Mouse (Mus musculus) kidney, adult 9 months (tissue): ENCODE results near the gene Lin7c.

Experiments used
- DNase-seq: peaks from one replicate; pipeline ENCODE4 v3.0.0; 2022

Lin7c gene

GRCm38 (mm10) chr2:109942810-109943570 is 52.3 kb downstream of the Lin7c start:
- no peak for DNase-seq

DNA sequence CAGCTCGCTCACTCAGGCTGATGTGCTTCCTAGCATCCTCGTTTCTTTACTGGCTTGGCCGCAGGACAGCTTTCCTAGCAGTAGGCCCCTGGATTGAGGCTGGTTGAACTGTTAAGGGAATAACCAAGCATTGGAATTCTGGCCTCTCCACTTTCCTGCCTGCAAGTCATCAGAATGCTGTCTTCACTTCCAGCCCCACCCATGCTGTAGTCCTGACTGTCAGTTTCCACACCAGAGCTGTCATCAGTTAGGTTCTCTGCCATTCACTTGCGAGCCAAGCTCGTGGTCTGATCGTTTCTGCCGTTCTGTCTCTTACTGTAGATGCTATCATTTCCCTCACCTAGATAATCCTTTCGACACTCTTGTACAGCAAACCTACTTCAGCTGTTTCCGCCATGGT is 54.3 kb downstream of the Lin7c start:
- DNase-seq = no peak

- DNase-seq = no peak
Measured at GRCm38 (mm10) chr2:109945532-109945931, 54.9 kb downstream of the Lin7c start.

DNA sequence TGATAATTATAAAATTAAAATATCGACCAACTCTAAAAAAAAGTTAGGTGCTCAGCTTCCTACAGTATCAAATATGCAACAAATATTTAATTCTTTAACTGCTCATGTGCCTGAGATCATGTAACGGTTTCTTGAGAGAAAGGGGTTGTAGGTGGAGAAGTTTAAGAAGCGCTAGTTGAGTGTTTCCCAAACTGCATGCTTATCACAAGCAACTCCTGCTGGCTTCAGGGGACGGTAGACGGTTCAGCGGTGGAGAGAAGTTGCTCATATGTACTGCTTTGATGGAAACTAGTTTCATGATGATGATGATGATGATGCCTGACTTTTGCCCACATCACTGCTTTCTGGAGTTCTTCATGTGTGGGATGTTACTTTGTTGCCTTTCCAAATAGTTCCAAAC is 55.8 kb downstream of the Lin7c start:
- DNase-seq = no peak

DNA sequence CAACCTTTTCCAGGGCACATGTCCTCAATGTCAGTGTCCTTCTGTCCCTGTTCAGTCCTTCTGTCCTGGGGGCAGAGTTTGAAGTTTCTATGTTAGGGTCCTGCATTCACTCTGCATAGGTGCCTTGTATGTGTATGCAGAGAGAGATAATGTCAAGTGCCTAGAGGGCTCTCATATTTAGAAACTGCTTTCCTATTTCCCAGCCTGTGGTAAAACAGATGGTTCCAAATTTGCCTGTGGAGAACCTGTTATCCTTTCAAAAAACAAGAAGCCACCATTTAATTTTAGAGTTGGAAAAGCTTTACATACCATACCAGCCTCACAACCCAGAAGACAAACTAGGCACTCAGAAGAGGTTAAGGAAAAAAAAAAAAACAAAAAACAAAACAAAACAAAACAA is 58.9 kb downstream of the Lin7c start:
- no peak for DNase-seq

GRCm38 (mm10) chr2:109950311-109950710 is 59.7 kb downstream of the Lin7c start:
- no peak for DNase-seq
